Mouse (Mus musculus) CH12.LX (cell line): ENCODE measurements around the gene Sept9. TPM values are rescaled to one million over a fixed set of nuclear protein-coding genes. Genes with fewer than 3 reads are reported as not detected.

Source experiments
- DNase-seq: peaks from one replicate; pipeline ENCODE4 v3.0.0-alpha.2; 2013; ENCODE audit errors: extremely low read depth
- H3K27ac ChIP-seq: 2 replicates; pipeline ENCODE4 v1.5.1; 2012; ENCODE audit warnings: low read depth, mild to moderate bottlenecking, control low read depth, moderate library complexity; ENCODE audit not compliant: insufficient read depth
- H3K27me3 ChIP-seq: replicated peaks from 2 replicates; pipeline ENCODE3; 2012; ENCODE audit warnings: inconsistent platforms
- H3K36me3 ChIP-seq, 2 experiments: replicated peaks in 1 of 2; 2 replicates each; pipeline versions ENCODE3 to v1.6.1; 2012; ENCODE audit warnings: inconsistent platforms in 1 of 2, low read length in 1 of 2, mild to moderate bottlenecking in 1 of 2, mixed read lengths in 1 of 2, moderate library complexity in 1 of 2; ENCODE audit not compliant: control insufficient read depth in 1 of 2, insufficient read depth in 1 of 2
- H3K4me1 ChIP-seq, 2 experiments: 2 replicates each; pipeline ENCODE4 v1.6.1; 2012; ENCODE audit warnings: inconsistent platforms in 1 of 2, moderate library complexity in 1 of 2; ENCODE audit not compliant: insufficient read depth in 2 of 2, control insufficient read depth in 1 of 2
- H3K4me2 ChIP-seq: 2 replicates; pipeline ENCODE4 v1.6.1; 2012; ENCODE audit warnings: low read depth, mild to moderate bottlenecking, control low read depth; ENCODE audit not compliant: poor library complexity, insufficient read depth, severe bottlenecking
- H3K4me3 ChIP-seq, 3 experiments: fragments of 150-350 bp in 1 of 3; sonication (generic) in 1 of 3; replicated peaks in 1 of 3; 2 replicates each; pipeline versions ENCODE3 to v1.5.1; 2011 to 2012; ENCODE audit warnings: low read depth in 2 of 3, low read length in 2 of 3, mild to moderate bottlenecking in 2 of 3, moderate library complexity in 2 of 3, control low read depth in 1 of 3, improper control_type of control experiment in 1 of 3, inconsistent platforms in 1 of 3, mixed read lengths in 1 of 3; ENCODE audit not compliant: poor library complexity in 1 of 3
- H3K79me2 ChIP-seq: replicated peaks from 2 replicates; pipeline ENCODE4 v1.6.1; 2012; ENCODE audit warnings: mild to moderate bottlenecking, moderate library complexity; ENCODE audit not compliant: control insufficient read depth, poor library complexity, insufficient read depth, severe bottlenecking; ENCODE audit errors: extremely low read depth
- H3K9ac ChIP-seq: 2 replicates; pipeline ENCODE4 v1.6.1; 2012; ENCODE audit warnings: low read depth, mild to moderate bottlenecking, control low read depth, moderate library complexity; ENCODE audit not compliant: insufficient read depth
- H3K9me3 ChIP-seq: replicated peaks from 2 replicates; pipeline ENCODE3; 2012; ENCODE audit warnings: low read length, inconsistent platforms, mixed read lengths
- BHLHE40 ChIP-seq: IDR thresholded peaks from 2 replicates; pipeline ENCODE4 v1.6.1; 2011; ENCODE audit warnings: mild to moderate bottlenecking, low read depth, low read length, improper control_type of control experiment
- CHD2 ChIP-seq: IDR thresholded peaks from 2 replicates; pipeline ENCODE4 v1.6.1; 2011; ENCODE audit warnings: low read length, improper control_type of control experiment
- EP300 ChIP-seq: IDR thresholded peaks from 2 replicates; pipeline ENCODE4 v1.6.1; 2011; ENCODE audit warnings: low read length, improper control_type of control experiment
- ETS1 ChIP-seq: conservative IDR thresholded peaks from 2 replicates; pipeline ENCODE4 v1.6.1; 2012; ENCODE audit warnings: low read depth, mild to moderate bottlenecking, inconsistent platforms, low read length, improper control_type of control experiment, moderate library complexity
- HCFC1 ChIP-seq: IDR thresholded peaks from 2 replicates; pipeline ENCODE4 v1.6.1; 2012; ENCODE audit warnings: low read depth, mild to moderate bottlenecking, inconsistent platforms, low read length, improper control_type of control experiment
- IRF4 ChIP-seq: IDR thresholded peaks from 2 replicates; pipeline ENCODE4 v1.6.1; 2014; ENCODE audit warnings: low read depth, mild to moderate bottlenecking, inconsistent platforms, low read length, improper control_type of control experiment
- KAT2A ChIP-seq: IDR thresholded peaks from 2 replicates; pipeline ENCODE4 v1.6.1; 2012; ENCODE audit warnings: low read length, improper control_type of control experiment, inconsistent platforms; ENCODE audit not compliant: insufficient replicate concordance
- MAFK ChIP-seq: IDR thresholded peaks from 2 replicates; pipeline ENCODE4 v1.6.1; 2011; ENCODE audit warnings: low read length, improper control_type of control experiment; ENCODE audit not compliant: insufficient replicate concordance
- MAX ChIP-seq: IDR thresholded peaks from 2 replicates; pipeline ENCODE4 v1.6.1; 2011; ENCODE audit warnings: low read length, improper control_type of control experiment
- MAZ ChIP-seq: IDR thresholded peaks from 2 replicates; pipeline ENCODE4 v1.6.1; 2012; ENCODE audit warnings: low read depth, mild to moderate bottlenecking, inconsistent platforms, low read length, improper control_type of control experiment, moderate library complexity
- MEF2A ChIP-seq: IDR thresholded peaks from 2 replicates; pipeline ENCODE4 v1.6.1; 2014; ENCODE audit warnings: low read depth, mild to moderate bottlenecking, inconsistent platforms, low read length, improper control_type of control experiment, borderline replicate concordance
- MYC ChIP-seq: IDR thresholded peaks from 2 replicates; pipeline ENCODE4 v1.6.1; 2011; ENCODE audit warnings: low read depth, mild to moderate bottlenecking, improper control_type of control experiment, low read length
- NRF1 ChIP-seq: IDR thresholded peaks from 2 replicates; pipeline ENCODE4 v1.6.1; 2014; ENCODE audit warnings: low read depth, mild to moderate bottlenecking, inconsistent platforms, low read length, improper control_type of control experiment, moderate library complexity
- POLR2AphosphoS2 ChIP-seq: IDR thresholded peaks from 2 replicates; pipeline ENCODE4 v1.6.1; 2011; ENCODE audit warnings: low read depth, low read length, improper control_type of control experiment
- RAD21 ChIP-seq: IDR thresholded peaks from 2 replicates; pipeline ENCODE4 v1.6.1; 2011; ENCODE audit warnings: low read depth, mild to moderate bottlenecking, low read length, improper control_type of control experiment, moderate library complexity
- RCOR1 ChIP-seq: conservative IDR thresholded peaks from 2 replicates; pipeline ENCODE4 v1.6.1; 2012; ENCODE audit warnings: low read depth, mild to moderate bottlenecking, inconsistent platforms, low read length, improper control_type of control experiment
- SMC3 ChIP-seq: IDR thresholded peaks from 2 replicates; pipeline ENCODE4 v1.6.1; 2011; ENCODE audit warnings: low read depth, low read length, improper control_type of control experiment
- TBP ChIP-seq: conservative IDR thresholded peaks from 2 replicates; pipeline ENCODE4 v1.6.1; 2011; ENCODE audit warnings: low read depth, low read length, improper control_type of control experiment
- TCF12 ChIP-seq: IDR thresholded peaks from 2 replicates; pipeline ENCODE4 v1.6.1; 2014; ENCODE audit warnings: low read depth, mild to moderate bottlenecking, inconsistent platforms, low read length, improper control_type of control experiment
- UBTF ChIP-seq: IDR thresholded peaks from 2 replicates; pipeline ENCODE4 v1.6.1; 2012; ENCODE audit warnings: low read depth, mild to moderate bottlenecking, inconsistent platforms, low read length, improper control_type of control experiment, moderate library complexity
- USF1 ChIP-seq: IDR thresholded peaks from 2 replicates; pipeline ENCODE4 v1.6.1; 2014; ENCODE audit warnings: low read depth, mild to moderate bottlenecking, inconsistent platforms, low read length, improper control_type of control experiment
- ZMIZ1 ChIP-seq: IDR thresholded peaks from 2 replicates; pipeline ENCODE4 v1.6.1; 2012; ENCODE audit warnings: low read depth, mild to moderate bottlenecking, inconsistent platforms, low read length, improper control_type of control experiment
- ZNF384 ChIP-seq: IDR thresholded peaks from 2 replicates; pipeline ENCODE4 v1.6.1; 2012; ENCODE audit warnings: low read depth, low read length, improper control_type of control experiment, inconsistent platforms
- dilution Hi-C: fragments of 300-500 bp; cut with MboI; formaldehyde crosslinking; loops from 2 replicates; pipeline ENCODE4 v1.14.3; 2020; ENCODE audit warnings: low sequenced_read_pairs; ENCODE audit not compliant: extremely low pct_unique_long_range_greater_than_20kb, extremely low pct_ligation_motif_present
- in situ Hi-C: fragments of 300-500 bp; cut with MboI; formaldehyde crosslinking; loops from 3 replicates; pipeline ENCODE4 v1.14.3; 2019; ENCODE audit warnings: low sequenced_read_pairs, low pct_ligation_motif_present, low pct_unique_long_range_greater_than_20kb, mixed read lengths
- polyA plus RNA-seq: library from polyadenylated mRNA; unstranded; fragments of >175 nt; gene quantifications from 2 replicates; pipeline ENCODE4 v1.2.1, GENCODE M21; 2012; ENCODE audit warnings: low read depth; ENCODE audit not compliant: insufficient read length
- total RNA-seq, 2 experiments: library from RNA; depleted of rRNA; stranded (reverse); fragments of 300-350 nt in 1 of 2; fragments of >200 nt in 1 of 2; gene quantifications; 2 replicates each; pipeline ENCODE4 v1.2.3; 2012 to 2014

The Sept9 gene
- total and polyA plus RNA-seq, 3 experiments: 47.6 to 128 (median 110) TPM

GRCm38 (mm10) chr11:117191524-117191923 is 7.9 kb upstream of the Sept9 start:
- Histone ChIP-seq H3K4me2 (no peak overlapping the region), H3K27me3 (peaks cover 11% of the 10 kb centered on the region), H3K4me1 (peaks cover 13 to 34% of the 10 kb centered on the region in 2 experiments), H3K9me3 (no peaks in the 10 kb centered on the region), H3K9ac (no peak overlapping the region), H3K36me3 (no peaks in the 10 kb centered on the region), H3K79me2 (no peaks in the 10 kb centered on the region), H3K27ac (no peak overlapping the region), H3K4me3 (no peak overlapping the region)
- DNase-seq: no peak
- in situ Hi-C loops (loop anchor here (25.0 kb wide), 1 partner anchor 529 kb away; the partner anchor contains the start of genes Cygb and Prcd), dilution Hi-C loops (no loop called here)
- TF ChIP-seq ZMIZ1: no peak

- H3K27ac ChIP-seq: no peak overlapping the region
- peaks cover 6% of the 10 kb centered on the region for H3K9me3 ChIP-seq
- H3K36me3 ChIP-seq: no peaks in the 10 kb centered on the region
- 0 out of 2 replicates have a peak overlapping the region, but pooled peaks have one; percentile 2 for H3K4me2 ChIP-seq
- H3K79me2 ChIP-seq: no peaks in the 10 kb centered on the region
- no peak overlapping the region for H3K9ac ChIP-seq
- TF ChIP-seq KAT2A (0 out of 2 replicates have a peak, but pooled peaks have one; percentile 39), NRF1 (no peak), HCFC1 (0 out of 2 replicates have a peak, but pooled peaks have one; percentile 30), CHD2 (0 out of 2 replicates have a peak, but pooled peaks have one; percentile 38), EP300 (peak; percentile 64; the same call in 1 of the 2 replicates), POLR2AphosphoS2 (no peak), TCF12 (peak; percentile 45; the same call in 1 of the 2 replicates), MAZ (peak; percentile 86), RAD21 (no peak), MAFK (peak; percentile 95), RCOR1 (peak; percentile 71; the same call in 1 of the 2 replicates), USF1 (no peak), TBP (peak; percentile 64; the same call in 1 of the 2 replicates), ETS1 (peak; percentile 95), SMC3 (peak; percentile 6; the same call in 1 of the 2 replicates), MYC (no peak), IRF4 (peak; percentile 63), MAX (peak; percentile 91), UBTF (no peak), MEF2A (peak; percentile 70), ZMIZ1 (0 out of 2 replicates have a peak, but pooled peaks have one; percentile 21), ZNF384 (no peak; the same call in 1 of the 2 replicates), BHLHE40 (peak; percentile 63)
- no peaks in the 10 kb centered on the region for H3K27me3 ChIP-seq
- DNase-seq: peak; percentile 58
- in situ Hi-C loops (loop anchor here (25.0 kb wide), 1 partner anchor 532 kb away; the partner anchor contains the start of genes Cygb and Prcd), dilution Hi-C loops (no loop called here)
- peaks cover 13 to 39% of the 10 kb centered on the region in 2 experiments for H3K4me1 ChIP-seq
- no peak overlapping the region for H3K4me3 ChIP-seq
Observed at GRCm38 (mm10) chr11:117194475-117194937, 5.0 kb upstream of the Sept9 start.
